In genomic region chr1:78395737-78396136, GRCm38 (mm10) we compare ENCODE assay signal across 18 mouse cellular contexts.
DNase-seq lines count a peak whose midpoint lies in the region; ATAC-seq and TF ChIP-seq lines count a peak whose summit lies in the region.
"Had no signal": no experiment of that assay in that cellular context is flagged by ENCODE, and none has a peak within 500 bp of the region (broad histone marks: within the 10 kb centered on the region; RNA-seq: fewer than 3 reads in every experiment).

No protein-coding gene starts in this region.

- no peak for TF ChIP-seq EP300 in heart, adult 2 months (IDR thresholded peaks at IDR 0.05; ENCODE audit: insufficient read depth, low read depth, low read length)

- no peaks in the 10 kb centered on the region for H3K79me2 ChIP-seq in heart, adult 2 months (replicated peaks; ENCODE audit: control insufficient read depth, insufficient read depth, low read length)

- no peak for ATAC-seq in hindbrain, embryonic 14.5 days (ENCODE audit: low FRiP score)
- no peak for ATAC-seq in neural tube, embryonic 15.5 days (ENCODE audit: low FRiP score)
- ATAC-seq in embryonic facial prominence, embryonic 11.5 days (replicated peaks; ENCODE audit: insufficient number of reproducible peaks, low FRiP score, low TSS enrichment, low read depth), result no peak
- ATAC-seq in liver, embryonic 12.5 days, result no peak
- ATAC-seq: forebrain, embryonic 15.5 days; intestine, embryonic 15.5 days had no signal

- peak; percentile 62 for DNase-seq in hindbrain, embryonic 10.5 days (ENCODE audit: low spot score)
- no peak for DNase-seq in hindbrain, embryonic 14.5 days (ENCODE audit: low spot score)
- peak; percentile 36 for DNase-seq in neural tube, embryonic 10.5 days (ENCODE audit: extremely low spot score, low spot score)
- peak; percentile 44 for DNase-seq in embryonic facial prominence, embryonic 11.5 days (ENCODE audit: low spot score)
- DNase-seq in layer of hippocampus, adult 11-12 months (ENCODE audit: low spot score), result no peak
- no peak for DNase-seq in heart, adult 2 months
- DNase-seq: gastrocnemius, postnatal 36 days; heart, postnatal 36 days; layer of hippocampus, postnatal 36 days; lung, adult 2 months; lung, postnatal 36 days; right cerebral cortex, postnatal 4 days had no signal

- TF ChIP-seq POLR2A in heart, adult 2 months (IDR thresholded peaks at IDR 0.05; ENCODE audit: insufficient read depth, low read depth, low read length), result no peak

- H3K9ac ChIP-seq in hindbrain, embryonic 14.5 days, result no peak overlapping the region
- no peak overlapping the region for H3K9ac ChIP-seq in neural tube, embryonic 15.5 days (replicated peaks)
- H3K9ac ChIP-seq in embryonic facial prominence, embryonic 11.5 days (replicated peaks; ENCODE audit: low read length), result no peak overlapping the region
- H3K9ac ChIP-seq in heart, adult 2 months (ENCODE audit: low read depth, low read length), result no peak overlapping the region
- H3K9ac ChIP-seq in liver, embryonic 12.5 days, result no peak overlapping the region
- H3K9ac ChIP-seq: forebrain, embryonic 15.5 days; heart, embryonic 13.5 days; intestine, embryonic 15.5 days had no signal

- no peak for TF ChIP-seq CTCF in heart, adult 2 months (IDR thresholded peaks at IDR 0.05)

- intact Hi-C loops in heart, adult 2 months (cut with DNase I), result no loop called here

- no peaks in the 10 kb centered on the region for H3K27me3 ChIP-seq in hindbrain, embryonic 10.5 days (ENCODE audit: insufficient read depth, poor library complexity, severe bottlenecking)
- H3K27me3 ChIP-seq in hindbrain, embryonic 14.5 days (ENCODE audit: control insufficient read depth, insufficient read depth, low read length), result no peaks in the 10 kb centered on the region
- H3K27me3 ChIP-seq in neural tube, embryonic 15.5 days (replicated peaks), result no peaks in the 10 kb centered on the region
- no peaks in the 10 kb centered on the region for H3K27me3 ChIP-seq in embryonic facial prominence, embryonic 11.5 days (ENCODE audit: control insufficient read depth, insufficient read depth, low read length)
- H3K27me3 ChIP-seq in heart, adult 2 months (ENCODE audit: control insufficient read depth, insufficient read depth, low read length), result no peaks in the 10 kb centered on the region
- no peaks in the 10 kb centered on the region for H3K27me3 ChIP-seq in liver, embryonic 12.5 days (replicated peaks)
- H3K27me3 ChIP-seq: forebrain, embryonic 15.5 days; intestine, embryonic 15.5 days; Patski had no signal

- H3K36me3 ChIP-seq in hindbrain, embryonic 10.5 days, result no peaks in the 10 kb centered on the region
- no peaks in the 10 kb centered on the region for H3K36me3 ChIP-seq in hindbrain, embryonic 14.5 days (replicated peaks; ENCODE audit: control insufficient read depth, insufficient read depth)
- H3K36me3 ChIP-seq in neural tube, embryonic 15.5 days, result no peaks in the 10 kb centered on the region
- no peaks in the 10 kb centered on the region for H3K36me3 ChIP-seq in embryonic facial prominence, embryonic 11.5 days (replicated peaks; ENCODE audit: control insufficient read depth, insufficient read depth, low read depth, low read length)
- no peaks in the 10 kb centered on the region for H3K36me3 ChIP-seq in heart, adult 2 months (ENCODE audit: control insufficient read depth, insufficient read depth, low read length)
- H3K36me3 ChIP-seq in liver, embryonic 12.5 days, result no peaks in the 10 kb centered on the region
- H3K36me3 ChIP-seq: forebrain, embryonic 15.5 days; heart, embryonic 13.5 days; intestine, embryonic 15.5 days had no signal

- H3K27ac ChIP-seq in hindbrain, embryonic 10.5 days, result peak overlapping the region; percentile 82
- no peak overlapping the region for H3K27ac ChIP-seq in hindbrain, embryonic 14.5 days
- H3K27ac ChIP-seq in neural tube, embryonic 15.5 days (replicated peaks), result no peak overlapping the region
- no peak overlapping the region for H3K27ac ChIP-seq in embryonic facial prominence, embryonic 11.5 days (replicated peaks; ENCODE audit: low read depth, low read length)
- no peak overlapping the region for H3K27ac ChIP-seq in heart, adult 2 months
- no peak overlapping the region for H3K27ac ChIP-seq in liver, embryonic 12.5 days
- H3K27ac ChIP-seq: forebrain, embryonic 15.5 days; intestine, embryonic 15.5 days had no signal

- WGBS in hindbrain, embryonic 10.5 days, result 28% methylated on average over 6 of the region's 6 CpGs
- WGBS in hindbrain, embryonic 14.5 days, result 34% methylated on average over 6 of the region's 6 CpGs
- 44% methylated on average over 6 of the region's 6 CpGs for WGBS in neural tube, embryonic 15.5 days
- 34% methylated on average over 6 of the region's 6 CpGs for WGBS in embryonic facial prominence, embryonic 11.5 days
- WGBS in heart, adult 2 months, result 57% methylated on average over 6 of the region's 6 CpGs
- WGBS in liver, embryonic 12.5 days (ENCODE audit: insufficient replicate concordance), result 41% methylated on average over 6 of the region's 6 CpGs

- H3K9me3 ChIP-seq in hindbrain, embryonic 10.5 days, result no peaks in the 10 kb centered on the region
- H3K9me3 ChIP-seq in hindbrain, embryonic 14.5 days (ENCODE audit: control insufficient read depth, low read length), result no peaks in the 10 kb centered on the region
- H3K9me3 ChIP-seq in neural tube, embryonic 15.5 days (replicated peaks), result no peaks in the 10 kb centered on the region
- no peaks in the 10 kb centered on the region for H3K9me3 ChIP-seq in embryonic facial prominence, embryonic 11.5 days (replicated peaks; ENCODE audit: control insufficient read depth, low read length)
- no peaks in the 10 kb centered on the region for H3K9me3 ChIP-seq in liver, embryonic 12.5 days (replicated peaks)
- H3K9me3 ChIP-seq: forebrain, embryonic 15.5 days; heart, embryonic 13.5 days; intestine, embryonic 15.5 days had no signal

- H3K4me2 ChIP-seq in hindbrain, embryonic 14.5 days (replicated peaks), result no peak overlapping the region
- no peak overlapping the region for H3K4me2 ChIP-seq in neural tube, embryonic 15.5 days
- H3K4me2 ChIP-seq in embryonic facial prominence, embryonic 11.5 days (ENCODE audit: low read depth, low read length), result no peak overlapping the region
- H3K4me2 ChIP-seq in liver, embryonic 12.5 days, result no peak overlapping the region
- H3K4me2 ChIP-seq: forebrain, embryonic 15.5 days; intestine, embryonic 15.5 days had no signal

- peaks cover 17% of the 10 kb centered on the region for H3K4me1 ChIP-seq in hindbrain, embryonic 10.5 days (replicated peaks)
- H3K4me1 ChIP-seq in hindbrain, embryonic 14.5 days (replicated peaks; ENCODE audit: control insufficient read depth, insufficient read depth, low read length), result 0 out of 2 replicates have a peak, but pooled peaks cover 10% of the 10 kb centered on the region
- H3K4me1 ChIP-seq in neural tube, embryonic 15.5 days, result peaks cover 4% of the 10 kb centered on the region; the same call in 1 of the 2 replicates
- no peaks in the 10 kb centered on the region; the same call in 1 of the 2 replicates for H3K4me1 ChIP-seq in embryonic facial prominence, embryonic 11.5 days (ENCODE audit: control insufficient read depth, insufficient read depth, low read length)
- H3K4me1 ChIP-seq in heart, adult 2 months (ENCODE audit: control insufficient read depth, insufficient read depth, low read length), result peaks cover 1% of the 10 kb centered on the region; the same call in 1 of the 2 replicates
- H3K4me1 ChIP-seq in liver, embryonic 12.5 days, result no peaks in the 10 kb centered on the region
- H3K4me1 ChIP-seq: forebrain, embryonic 15.5 days had no signal

- H3K4me3 ChIP-seq in hindbrain, embryonic 10.5 days, result no peak overlapping the region
- H3K4me3 ChIP-seq in hindbrain, embryonic 14.5 days (replicated peaks; ENCODE audit: low read length), result no peak overlapping the region
- H3K4me3 ChIP-seq in neural tube, embryonic 15.5 days (replicated peaks), result no peak overlapping the region
- H3K4me3 ChIP-seq in embryonic facial prominence, embryonic 11.5 days (ENCODE audit: low read depth, low read length), result no peak overlapping the region
- no peak overlapping the region for H3K4me3 ChIP-seq in heart, adult 2 months
- no peak overlapping the region for H3K4me3 ChIP-seq in liver, embryonic 12.5 days
- H3K4me3 ChIP-seq: forebrain, embryonic 15.5 days; heart, embryonic 13.5 days; intestine, embryonic 15.5 days had no signal

Comparison
In these comparisons a context has a peak if more than half of its experiments do, and no peak if none do; other contexts are left out.
1. DNase-seq: peak in hindbrain, embryonic 10.5 days (single experiment), neural tube, embryonic 10.5 days (single experiment) and embryonic facial prominence, embryonic 11.5 days (single experiment); none in hindbrain, embryonic 14.5 days (single experiment), layer of hippocampus, adult 11-12 months (single experiment) and heart, adult 2 months (0 of 2).